Mouse (Mus musculus): ENCODE data around the gene H2-Aa.
A peak's percentile ranks its signal among the peaks of the same experiment; 100 is the strongest.

H2-Aa gene

DNA sequence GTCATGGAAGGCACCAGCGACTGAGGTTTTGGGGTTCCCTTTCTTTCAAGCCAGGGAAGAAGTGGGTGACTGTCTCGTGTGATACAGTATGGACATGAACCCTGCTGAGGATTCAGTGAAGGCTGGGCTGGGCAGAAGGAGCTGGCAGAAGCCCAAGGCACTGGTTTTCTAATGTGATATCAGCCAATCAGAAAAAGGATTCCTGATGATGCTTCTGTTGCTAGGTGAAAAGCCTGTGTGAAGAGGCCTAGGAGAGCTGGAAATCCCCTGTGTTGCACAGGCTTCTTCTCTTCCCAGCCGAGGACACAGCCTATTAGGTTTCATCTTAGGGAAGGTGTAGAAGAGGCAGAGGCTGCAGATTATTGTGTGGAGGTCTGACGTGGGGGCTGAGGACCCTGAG lies 26.1 kb downstream of the H2-Aa start:
- DNase-seq (ENCODE audit: low spot score) = peak; percentile 49

DNA sequence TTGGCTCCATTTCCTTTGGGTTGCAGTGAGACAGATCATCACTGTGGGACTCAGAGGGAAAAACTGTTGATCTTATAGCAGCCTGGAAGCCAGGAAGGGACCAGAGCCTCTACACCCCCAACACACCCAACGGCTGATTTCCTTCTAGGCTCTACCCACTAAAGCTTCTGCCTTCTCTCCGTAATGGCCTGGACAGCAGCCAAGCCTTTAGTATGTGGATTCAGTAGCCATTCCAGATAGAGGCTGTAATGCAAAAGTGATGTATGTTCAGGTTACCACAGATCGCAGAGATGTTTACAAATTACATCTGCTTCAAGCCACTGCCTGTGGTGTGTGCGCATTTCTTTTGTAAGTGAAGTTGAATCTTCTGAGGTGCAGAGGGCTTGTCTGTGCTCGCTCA lies 27.1 kb downstream of the H2-Aa start:
- no peak for DNase-seq (ENCODE audit: low spot score)

DNA sequence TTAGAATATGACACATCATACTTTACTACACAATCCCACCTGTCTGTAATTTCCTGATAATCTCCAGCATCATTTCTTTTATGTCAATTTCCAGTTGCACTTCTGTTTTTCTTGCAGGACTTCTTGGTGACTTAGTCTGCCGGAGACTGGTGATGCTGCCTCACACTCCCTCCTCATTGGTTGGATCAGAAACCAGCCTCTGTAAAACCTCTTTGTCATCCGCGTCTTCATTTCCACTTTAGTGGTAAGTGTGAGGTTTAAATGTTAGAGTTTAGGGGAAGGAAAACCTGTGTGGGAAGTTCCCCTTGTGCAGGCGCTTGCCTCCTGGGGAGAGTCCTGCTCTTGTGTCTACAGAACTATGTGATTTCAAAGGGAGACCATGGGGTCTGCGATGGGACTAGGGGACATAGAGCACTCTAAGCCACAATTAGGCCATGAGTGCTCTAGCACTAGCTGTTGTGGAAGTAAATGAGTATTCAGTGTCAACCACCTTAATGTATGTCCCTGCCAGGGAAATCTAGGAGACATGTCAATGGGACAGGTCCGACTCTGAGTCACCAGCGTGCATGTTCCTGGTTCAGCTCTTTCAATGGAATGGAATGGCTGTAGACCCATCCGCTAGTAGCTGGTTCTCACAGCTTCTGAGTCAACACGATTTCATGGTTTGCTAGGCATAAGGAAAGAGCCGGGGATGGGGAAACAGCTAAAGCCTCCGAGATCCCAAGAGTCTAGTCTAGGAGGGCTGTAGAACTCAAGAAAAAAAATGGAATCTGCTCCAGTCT lies 29.8 kb downstream of the H2-Aa start, which contains the start of gene H2-Ab1:
TSS of gene H2-Ab1 (plus strand) at position 96 of the 782 bp plus-strand sequence.
- peak; percentile 65 for DNase-seq (ENCODE audit: low spot score)

DNA sequence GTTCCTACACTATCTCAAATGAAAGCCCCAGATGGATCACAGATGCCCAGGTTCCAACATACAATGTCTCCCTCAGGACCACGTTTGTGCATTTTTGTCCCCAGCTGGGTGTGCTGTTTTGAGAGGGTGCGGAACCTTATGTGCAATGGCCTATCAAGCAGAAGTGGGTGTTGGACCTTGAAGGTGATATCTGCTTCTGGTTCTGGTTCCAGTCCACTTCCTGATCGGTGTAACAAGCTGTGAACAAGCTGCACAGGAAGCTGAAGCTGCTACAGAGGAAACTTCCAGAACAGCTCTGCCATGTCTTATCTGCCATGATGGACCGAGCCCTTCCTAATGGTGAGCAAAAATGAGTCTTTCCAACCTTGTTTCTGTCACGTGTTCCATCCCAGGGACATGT lies 31.1 kb downstream of the H2-Aa start:
- no peak for DNase-seq (ENCODE audit: low spot score)

DNA sequence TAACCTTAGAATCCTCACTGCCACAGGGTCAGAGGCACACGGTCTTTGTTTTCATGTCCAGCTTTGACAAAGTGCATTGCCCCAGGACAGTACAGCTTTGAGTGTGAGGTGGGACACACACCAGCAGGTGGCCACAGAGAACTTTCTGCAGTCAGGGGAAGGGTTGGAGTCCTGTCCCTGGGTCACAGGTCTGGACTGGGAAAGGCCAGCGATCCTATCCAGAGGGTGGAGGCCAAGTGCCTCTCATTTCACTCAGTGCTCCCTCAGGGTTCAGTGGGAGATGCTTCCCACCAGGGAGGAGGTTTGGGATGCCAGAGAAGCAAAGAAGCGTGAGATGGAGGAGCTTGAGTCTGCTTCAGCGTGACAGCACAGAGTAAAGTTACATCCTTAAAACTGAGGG lies 36.0 kb downstream of the H2-Aa start:
- no peak for DNase-seq (ENCODE audit: low spot score)

DNA sequence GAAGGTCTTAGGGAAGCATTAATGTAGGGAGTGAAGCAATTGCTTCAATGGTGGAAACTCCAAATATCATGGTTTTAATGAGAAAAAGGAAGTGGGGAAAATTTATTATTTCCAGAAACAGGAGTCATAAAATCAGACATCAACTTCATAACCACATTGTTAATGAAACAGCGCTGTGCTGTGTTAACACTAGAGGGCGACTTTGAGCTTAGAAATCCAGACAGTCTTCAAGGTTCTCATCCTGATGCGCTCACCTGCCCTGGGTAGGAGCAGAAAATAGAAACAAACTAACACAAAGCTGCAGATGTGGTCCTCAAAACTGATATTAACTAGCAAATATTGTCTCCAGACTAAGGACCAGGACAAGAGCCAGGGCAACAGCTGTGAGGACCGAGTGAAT lies 37.7 kb downstream of the H2-Aa start:
- DNase-seq (ENCODE audit: low spot score) = no peak

DNA sequence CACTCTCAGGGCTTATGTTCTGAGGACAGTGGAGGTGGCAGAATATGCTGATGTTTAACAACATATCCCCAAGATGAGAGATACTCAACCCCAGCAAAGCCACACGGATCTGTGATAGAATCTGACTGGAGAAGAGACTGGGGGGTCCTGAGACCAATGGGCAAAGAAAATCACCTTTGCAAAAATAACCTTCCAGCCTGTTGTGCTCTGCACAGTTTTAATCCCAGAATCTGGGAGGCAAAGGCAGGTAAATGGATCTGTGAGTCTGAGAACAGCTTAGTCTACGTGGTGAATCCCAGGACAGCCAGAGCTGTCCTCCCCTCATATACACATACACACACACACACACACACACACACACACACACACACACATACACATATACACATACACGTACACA lies 38.3 kb downstream of the H2-Aa start:
- DNase-seq (ENCODE audit: low spot score) = no peak

DNA sequence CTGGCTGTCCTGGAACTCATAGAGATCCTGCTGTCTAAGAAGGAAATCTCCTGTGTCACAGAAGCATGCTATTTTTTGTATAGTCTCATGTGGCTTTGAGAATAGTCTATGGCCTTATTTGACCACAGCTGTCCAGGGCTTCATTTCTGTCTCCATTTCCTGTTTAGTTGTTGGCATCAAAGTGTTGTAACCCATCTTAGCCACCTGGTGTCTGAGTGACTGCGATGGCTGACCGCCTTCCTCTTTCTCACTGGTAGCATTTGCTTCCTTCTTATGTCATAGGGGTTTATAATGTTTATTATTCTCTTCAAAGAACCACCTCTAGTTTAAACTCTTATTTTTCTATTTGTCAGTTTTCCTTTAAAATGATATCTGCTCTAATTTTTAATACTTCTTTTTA lies 38.9 kb downstream of the H2-Aa start:
- DNase-seq (ENCODE audit: low spot score) = no peak

DNA sequence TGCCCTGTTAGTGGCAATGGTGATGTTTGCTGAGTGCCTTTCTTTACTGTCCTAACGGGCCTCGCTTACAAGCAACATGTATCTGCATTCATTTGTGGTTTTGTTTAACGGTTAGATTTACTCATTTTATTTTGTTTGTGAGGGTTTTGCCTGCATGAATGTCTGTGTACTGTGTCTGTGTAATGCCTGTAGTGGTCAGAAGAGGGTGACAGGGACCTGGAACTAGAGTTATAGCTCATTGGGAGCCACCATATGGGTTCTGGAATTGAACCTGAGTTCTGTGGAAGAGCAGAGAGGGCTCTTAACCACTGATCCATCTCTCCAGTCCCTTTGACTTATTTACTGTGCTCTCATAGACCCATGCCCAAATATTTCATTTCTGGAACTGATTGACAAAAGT lies 40.6 kb downstream of the H2-Aa start:
- DNase-seq (ENCODE audit: low spot score) = no peak

DNA sequence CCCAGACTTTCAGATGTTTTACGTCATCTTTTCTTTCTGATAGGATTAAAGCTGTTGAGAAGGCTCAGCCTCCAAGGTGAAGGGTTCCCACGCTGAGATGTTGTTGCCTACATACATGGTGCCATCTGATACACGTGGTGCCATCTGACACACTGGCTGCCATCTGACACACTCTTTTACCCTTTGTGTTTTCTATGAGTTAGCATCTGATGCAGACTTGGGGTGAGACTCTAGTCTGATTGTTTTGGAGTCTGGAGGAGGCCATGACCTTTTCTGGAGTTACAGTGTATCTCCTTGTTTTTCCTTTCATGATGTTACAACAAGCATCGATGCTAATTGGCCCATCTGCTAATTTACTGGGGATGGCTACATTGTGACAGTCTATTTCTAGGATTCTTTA lies 43.0 kb downstream of the H2-Aa start:
- DNase-seq (ENCODE audit: low spot score) = no peak

DNA sequence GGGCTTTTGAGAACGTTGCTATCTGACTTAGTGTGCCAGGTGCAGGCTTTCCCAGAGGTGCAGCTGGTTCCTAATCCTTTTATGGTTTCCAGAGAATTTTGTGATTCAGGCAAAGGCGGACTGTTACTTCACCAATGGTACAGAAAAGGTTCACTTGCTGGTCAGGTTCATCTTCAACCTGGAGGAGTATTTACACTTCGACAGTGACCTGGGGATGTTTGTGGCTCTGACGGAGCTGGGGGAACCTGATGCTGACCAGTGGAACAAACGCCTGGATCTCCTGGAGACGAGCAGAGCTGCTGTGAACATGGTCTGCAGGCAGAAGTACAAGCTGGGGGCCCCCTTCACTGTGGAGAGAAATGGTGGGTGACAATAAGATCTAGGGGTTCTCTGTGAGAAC lies 46.7 kb downstream of the H2-Aa start:
- DNase-seq (ENCODE audit: low spot score) = no peak

DNA sequence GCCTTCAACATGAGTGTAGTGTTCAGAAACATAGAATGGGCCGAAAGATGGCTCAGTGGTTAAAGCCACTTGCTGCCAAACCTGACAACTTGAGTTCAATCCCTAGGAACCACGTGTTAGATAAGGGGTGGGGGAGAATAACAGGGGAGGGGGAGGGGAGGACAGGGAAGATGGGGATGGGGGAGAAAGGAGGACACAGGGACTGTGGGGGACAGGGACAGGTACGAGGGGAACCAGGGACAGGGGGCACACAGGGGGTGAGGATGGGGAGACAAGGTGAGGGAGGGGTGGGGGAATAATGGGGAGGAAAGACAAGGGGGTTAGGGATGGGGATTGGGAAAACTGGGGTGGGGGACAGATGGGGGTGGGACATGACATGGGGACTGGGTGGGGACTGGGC lies 47.3 kb downstream of the H2-Aa start:
- DNase-seq (ENCODE audit: low spot score) = no peak

DNA sequence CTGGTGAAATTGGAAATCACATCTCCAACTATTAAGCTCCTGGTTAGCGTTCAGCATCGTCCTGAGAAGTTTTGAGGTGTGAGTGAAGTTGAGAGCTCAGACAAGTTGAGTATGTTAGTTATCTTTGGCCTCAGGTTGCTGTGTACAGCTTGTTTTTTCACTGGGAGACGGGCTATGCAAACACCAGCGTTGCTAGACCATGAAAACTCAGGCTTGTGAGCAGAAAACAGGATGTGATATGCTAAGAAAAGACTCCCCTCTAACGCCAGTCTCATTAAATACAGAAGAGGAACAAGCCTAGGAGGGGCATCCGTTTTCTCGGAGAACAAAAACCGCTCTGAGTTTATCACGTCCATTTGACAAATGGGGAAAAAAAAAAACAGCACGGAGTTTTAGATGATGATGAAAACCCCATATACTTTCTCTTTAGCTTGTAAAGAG lies 48.0 kb downstream of the H2-Aa start:
- no peak for DNase-seq (ENCODE audit: low spot score)

DNA sequence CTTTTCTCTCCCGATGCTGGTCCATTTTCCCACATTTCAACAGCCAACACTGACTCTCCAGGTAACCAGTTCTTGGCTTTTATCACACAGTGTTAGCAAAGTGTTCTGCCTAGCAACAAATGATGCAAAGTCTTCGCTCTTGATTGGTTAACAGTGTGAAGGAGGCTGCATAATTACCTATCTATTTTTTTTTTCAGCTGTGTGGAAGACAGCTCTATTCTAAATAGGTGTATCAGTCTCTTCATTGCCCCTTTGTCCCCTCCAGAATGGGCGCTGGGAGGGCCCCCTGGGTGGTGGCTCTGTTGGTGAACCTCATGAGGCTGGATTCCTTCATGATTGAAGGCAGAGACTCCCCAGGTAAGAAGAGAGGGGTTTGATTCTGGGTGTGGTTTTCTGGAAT lies 48.9 kb downstream of the H2-Aa start, which contains the start of gene H2-Ob:
TSS of gene H2-Ob (plus strand) at position 198 of the 400 bp plus-strand sequence.
- no peak for DNase-seq (ENCODE audit: low spot score)

DNA sequence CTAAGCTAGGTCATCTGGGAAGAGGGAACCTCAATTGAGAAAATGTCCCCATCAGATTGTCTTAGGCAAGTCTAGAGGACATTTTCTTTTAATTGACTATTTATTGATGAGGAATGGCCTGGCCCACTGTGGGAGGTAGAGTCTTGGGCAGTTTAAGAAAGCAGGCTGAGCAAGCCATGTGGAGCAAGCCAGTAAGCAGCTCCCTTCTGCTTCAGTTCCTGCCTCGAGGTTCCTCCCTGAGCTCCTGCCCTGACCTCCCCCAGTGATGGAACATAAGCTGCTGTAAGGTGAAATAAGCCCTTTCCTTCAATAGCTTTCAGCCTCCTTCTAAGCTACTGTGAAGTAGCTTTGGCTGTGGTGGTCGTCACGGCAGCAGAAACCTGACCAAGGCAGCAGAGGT lies 49.9 kb downstream of the H2-Aa start:
- DNase-seq (ENCODE audit: low spot score) = no peak

DNA sequence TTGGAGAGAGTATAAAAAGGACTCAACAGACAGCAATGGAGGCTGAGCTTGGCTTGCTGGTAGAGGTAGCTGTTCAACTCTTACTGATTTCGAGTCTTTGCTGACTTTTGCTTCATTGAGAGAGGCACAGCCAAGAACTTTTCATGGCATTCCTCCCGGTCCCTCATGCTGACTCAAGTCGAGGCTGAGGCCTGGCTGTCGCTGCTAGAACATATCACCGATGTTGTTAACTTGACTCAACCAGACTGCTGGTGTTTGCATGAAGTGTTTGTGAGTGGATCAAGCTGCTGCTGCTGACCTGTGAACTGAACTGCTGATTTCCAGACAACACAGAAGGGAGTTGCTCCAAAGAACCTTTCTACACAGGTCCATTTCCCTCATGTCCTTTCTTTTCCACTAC lies 50.9 kb downstream of the H2-Aa start:
- no peak for DNase-seq (ENCODE audit: low spot score)

DNA sequence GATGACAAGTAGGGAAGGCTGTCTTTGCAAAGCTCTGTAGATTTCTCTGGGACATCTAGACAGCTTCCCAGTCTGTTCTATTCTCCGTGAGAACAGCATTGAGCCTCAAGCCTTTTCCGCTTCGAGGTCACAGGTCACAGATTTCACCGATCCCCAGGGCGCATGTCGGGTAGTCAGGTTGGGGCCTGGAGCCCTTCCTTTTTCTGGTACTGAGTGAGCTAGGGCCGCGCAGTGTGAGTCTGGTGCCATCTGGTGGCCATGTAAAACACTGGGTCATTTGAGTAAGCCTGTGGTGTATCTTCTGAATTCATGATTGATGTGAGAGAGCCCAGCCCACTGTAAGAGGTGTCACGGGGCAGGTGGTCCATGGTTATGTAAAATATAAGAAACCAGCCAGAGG lies 52.7 kb downstream of the H2-Aa start:
- peak; percentile 33 for DNase-seq (ENCODE audit: low spot score)

All from ovary, postnatal 10 days (tissue).